In the genomic region with DNA sequence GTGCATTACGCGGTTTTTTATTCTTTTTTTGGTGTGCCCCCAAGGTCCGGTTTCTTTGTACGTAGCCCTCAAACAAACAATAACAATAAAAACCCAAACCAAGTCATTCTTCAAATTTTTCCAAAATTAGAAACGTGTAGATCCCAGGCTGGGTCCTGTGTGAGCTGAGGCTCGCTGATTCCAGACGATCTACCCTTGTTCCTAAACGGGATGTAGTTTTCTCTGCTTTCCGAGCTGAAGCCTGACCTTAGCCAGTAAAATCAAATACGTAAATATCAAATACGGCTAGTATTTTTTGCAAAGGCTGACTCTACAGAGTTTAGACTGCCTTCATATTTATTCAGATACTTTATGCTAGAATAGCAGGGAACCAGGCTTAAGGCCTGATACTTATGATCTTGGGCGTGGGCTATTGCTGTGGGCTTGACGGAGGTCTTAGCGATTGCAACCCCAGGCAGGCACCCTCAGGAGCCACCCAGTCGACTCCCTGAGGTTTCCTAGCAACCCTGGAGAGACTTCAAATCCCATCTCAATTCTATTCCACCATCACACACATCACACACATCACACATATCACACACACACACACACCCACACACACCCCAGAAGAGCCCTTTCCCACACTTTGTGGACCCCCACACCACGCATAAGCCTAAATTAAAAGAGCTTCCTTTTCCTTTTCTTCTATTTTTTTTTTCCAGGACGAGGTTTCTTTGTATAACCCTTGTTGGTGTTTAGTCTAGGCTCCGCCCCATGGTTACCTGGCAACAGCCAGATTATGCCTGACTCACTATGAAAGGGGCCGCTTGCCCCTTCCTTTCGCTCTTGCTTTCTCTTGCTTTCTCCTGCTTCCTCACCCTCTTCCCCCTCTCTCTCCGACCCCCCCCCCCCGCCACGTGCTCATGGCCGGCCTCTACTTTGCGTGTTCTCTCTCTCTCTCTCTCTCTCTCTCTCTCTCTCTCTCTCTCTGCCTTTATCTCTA, we compare ENCODE assay signal across 8 mouse cellular contexts. TPM values are rescaled to one million over a fixed set of nuclear protein-coding genes. Genes with fewer than 3 reads are reported as not detected.
A peak's percentile ranks its signal among the peaks of the same experiment; 100 is the strongest.
DNase-seq lines count a peak whose midpoint lies in the region; ATAC-seq and TF ChIP-seq lines count a peak whose summit lies in the region.

No protein-coding gene starts in this region.

- H3K9ac ChIP-seq in forebrain, embryonic 15.5 days (replicated peaks) = peak overlapping the region; percentile 47
- peak overlapping the region; percentile 20 for H3K9ac ChIP-seq in lung, postnatal 0 days (replicated peaks; ENCODE audit: low read depth)

- peaks cover 4% of the 10 kb centered on the region for H3K27me3 ChIP-seq in G1E (ENCODE audit: insufficient read depth, low read length)
- H3K27me3 ChIP-seq in forebrain, embryonic 15.5 days = no peaks in the 10 kb centered on the region
- H3K27me3 ChIP-seq in lung, postnatal 0 days (replicated peaks; ENCODE audit: insufficient read depth, low read length) = no peaks in the 10 kb centered on the region

- WGBS in forebrain, embryonic 15.5 days = 3% methylated on average over 23 of the region's 25 CpGs
- WGBS in lung, postnatal 0 days = 7% methylated on average over 21 of the region's 25 CpGs

- no peak for TF ChIP-seq CTCF in G1E (IDR thresholded peaks at IDR 0.05; ENCODE audit: low read depth, low read length)
- no peak for TF ChIP-seq CTCF in lung, postnatal 0 days (IDR thresholded peaks at IDR 0.05)

- peak overlapping the region; percentile 98 for H3K27ac ChIP-seq in forebrain, embryonic 15.5 days (replicated peaks)
- H3K27ac ChIP-seq in lung, postnatal 0 days (ENCODE audit: low read length) = peak overlapping the region; percentile 99

- no peaks in the 10 kb centered on the region for H3K9me3 ChIP-seq in G1E (replicated peaks)
- no peaks in the 10 kb centered on the region for H3K9me3 ChIP-seq in forebrain, embryonic 15.5 days
- no peaks in the 10 kb centered on the region for H3K9me3 ChIP-seq in lung, postnatal 0 days (ENCODE audit: low read length)

- peak overlapping the region; percentile 49 for H3K4me2 ChIP-seq in forebrain, embryonic 15.5 days (replicated peaks)
- H3K4me2 ChIP-seq in lung, postnatal 0 days (replicated peaks; ENCODE audit: low read depth, low read length) = peak overlapping the region; percentile 44

- H3K4me1 ChIP-seq in G1E (ENCODE audit: insufficient read depth, low read depth, low read length) = peaks cover 43% of the 10 kb centered on the region
- H3K4me1 ChIP-seq in forebrain, embryonic 15.5 days = peaks cover 49% of the 10 kb centered on the region
- peaks cover 17% of the 10 kb centered on the region; the same call in 1 of the 2 replicates for H3K4me1 ChIP-seq in lung, postnatal 0 days (ENCODE audit: insufficient read depth, low read depth, low read length)

- peaks cover 3% of the 10 kb centered on the region for H3K36me3 ChIP-seq in G1E (replicated peaks)
- H3K36me3 ChIP-seq in forebrain, embryonic 15.5 days = no peaks in the 10 kb centered on the region
- H3K36me3 ChIP-seq in lung, postnatal 0 days (ENCODE audit: insufficient read depth, low read length) = no peaks in the 10 kb centered on the region

- DNase-seq in G1E (ENCODE audit: low spot score) = no peak
- peak; percentile 87 for DNase-seq in c-Kit-positive CD71-positive TER-119-negative erythroid progenitor cells, embryonic 14.5 days (ENCODE audit: low read depth)
- DNase-seq in layer of hippocampus, adult 8-10 months (ENCODE audit: low spot score in 2 of 2) = peak; percentile 70 to 78
- peak; percentile 97 for DNase-seq in lung, postnatal 0 days (ENCODE audit: low spot score)
- DNase-seq in retina, adult 2 months (ENCODE audit: low read depth, low spot score) = peak; percentile 70
- peak; percentile 79 to 88 for DNase-seq in thymus, postnatal 36 days

- peak overlapping the region; percentile 69 for H3K4me3 ChIP-seq in G1E (ENCODE audit: low read depth, low read length)
- H3K4me3 ChIP-seq in forebrain, embryonic 15.5 days = peak overlapping the region; percentile 36
- peak overlapping the region; percentile 14; the same call in 1 of the 2 replicates for H3K4me3 ChIP-seq in lung, postnatal 0 days (ENCODE audit: low read depth, low read length)

- no peak; the same call in 1 of the 2 replicates for TF ChIP-seq EP300 in lung, postnatal 0 days (IDR thresholded peaks at IDR 0.05)

- ATAC-seq in G1E (ENCODE audit: extremely low read depth, insufficient number of reproducible peaks, low FRiP score, poor library complexity, severe bottlenecking) = no peak
- peak; percentile 75 for ATAC-seq in forebrain, embryonic 15.5 days (replicated peaks)
- ATAC-seq in hematopoietic stem cell, adult 5-6 weeks (replicated peaks in 1 of 2; ENCODE audit: insufficient read depth in 1 of 2, low FRiP score in 2 of 2, low TSS enrichment in 1 of 2, low read depth in 1 of 2, poor library complexity in 2 of 2, severe bottlenecking in 2 of 2) = peak; percentile 30 to 46
- ATAC-seq in lung, postnatal 0 days = peak; percentile 9

RNA-seq across cellular contexts. Expression of gene Ubc, which starts 3.9 kb away (rescaled TPM):
- total RNA-seq in G1E (2014; fragmentation: Nextera tagmentation) (477 and 495 TPM in 2 replicates), G1E (2017) (212 and 267 TPM in 2 replicates)
- 28.0 and 92.4 TPM in 2 replicates for polyA plus RNA-seq in G1E (2012)
- polyA plus RNA-seq in forebrain, embryonic 15.5 days (2015; fragmentation: Nextera tagmentation; extraction: Ambion mirVana) = 1,235 and 1,278 TPM in 2 replicates
- total RNA-seq in hematopoietic stem cell, adult 5-6 weeks (2017) = 339 and 386 TPM in 2 replicates
- total RNA-seq in layer of hippocampus, adult 8-10 months (2022) = 100 to 1,000 TPM; 769 to 857 (median 823) TPM
- 751 and 865 TPM in 2 replicates for polyA plus RNA-seq in lung, postnatal 0 days (2015; fragmentation: Nextera tagmentation; extraction: Ambion mirVana)

RNA-seq across cellular contexts. Expression of gene Gm10382, which starts 4.8 kb away (rescaled TPM):
- total RNA-seq in G1E (2014; fragmentation: Nextera tagmentation) (not detected in 2 replicates), G1E (2017) (not detected in 2 replicates)
- 0.22 and 0.45 TPM in 2 replicates for polyA plus RNA-seq in G1E (2012)
- polyA plus RNA-seq in forebrain, embryonic 15.5 days (2015; fragmentation: Nextera tagmentation; extraction: Ambion mirVana) = 0.55 TPM in 2 replicates
- total RNA-seq in hematopoietic stem cell, adult 5-6 weeks (2017) = 0.63 and 1.6 TPM in 2 replicates
- total RNA-seq in layer of hippocampus, adult 8-10 months (2022) = under 1 TPM in 2 of 4 experiments, not detected in 2; 0.27 to 0.72 TPM
- 0.63 and 0.77 TPM in 2 replicates for polyA plus RNA-seq in lung, postnatal 0 days (2015; fragmentation: Nextera tagmentation; extraction: Ambion mirVana)

RNA-seq across cellular contexts. Expression of gene Dhx37, which starts 40.0 kb away (rescaled TPM):
- 29.0 and 30.3 TPM in 2 replicates for total RNA-seq in G1E (2014; fragmentation: Nextera tagmentation)
- total RNA-seq in G1E (2017) = 32.2 and 36.5 TPM in 2 replicates
- 112 and 117 TPM in 2 replicates for polyA plus RNA-seq in G1E (2012)
- polyA plus RNA-seq in forebrain, embryonic 15.5 days (2015; fragmentation: Nextera tagmentation; extraction: Ambion mirVana) = 11.3 and 13.4 TPM in 2 replicates
- 65.8 and 87.1 TPM in 2 replicates for total RNA-seq in hematopoietic stem cell, adult 5-6 weeks (2017)
- 10 to 100 TPM; 13.2 to 13.5 (median 13.4) TPM for total RNA-seq in layer of hippocampus, adult 8-10 months (2022)
- polyA plus RNA-seq in lung, postnatal 0 days (2015; fragmentation: Nextera tagmentation; extraction: Ambion mirVana) = 4.3 and 5.9 TPM in 2 replicates

RNA-seq across cellular contexts. Expression of gene Bri3bp, which starts 47.5 kb away (rescaled TPM):
- total RNA-seq in G1E (2014; fragmentation: Nextera tagmentation) (76.6 and 83.4 TPM in 2 replicates), G1E (2017) (13.5 and 14.6 TPM in 2 replicates)
- polyA plus RNA-seq in G1E (2012) = 50.1 and 51.7 TPM in 2 replicates
- 35.9 and 38.0 TPM in 2 replicates for polyA plus RNA-seq in forebrain, embryonic 15.5 days (2015; fragmentation: Nextera tagmentation; extraction: Ambion mirVana)
- total RNA-seq in hematopoietic stem cell, adult 5-6 weeks (2017) = 23.0 and 25.6 TPM in 2 replicates
- total RNA-seq in layer of hippocampus, adult 8-10 months (2022) = 100 to 1,000 TPM in 2 of 4 experiments, 10 to 100 TPM in 2; 89.5 to 105 (median 95.6) TPM
- polyA plus RNA-seq in lung, postnatal 0 days (2015; fragmentation: Nextera tagmentation; extraction: Ambion mirVana) = 12.8 and 13.3 TPM in 2 replicates

RNA-seq across cellular contexts. Expression of gene Scarb1, which starts 53.0 kb away (rescaled TPM):
- total RNA-seq in G1E (2014; fragmentation: Nextera tagmentation) (68.3 and 87.9 TPM in 2 replicates), G1E (2017) (38.0 and 42.9 TPM in 2 replicates)
- 37.4 and 43.7 TPM in 2 replicates for polyA plus RNA-seq in G1E (2012)
- polyA plus RNA-seq in forebrain, embryonic 15.5 days (2015; fragmentation: Nextera tagmentation; extraction: Ambion mirVana) = 27.7 and 28.5 TPM in 2 replicates
- 35.7 and 45.6 TPM in 2 replicates for total RNA-seq in hematopoietic stem cell, adult 5-6 weeks (2017)
- total RNA-seq in layer of hippocampus, adult 8-10 months (2022) = 10 to 100 TPM; 27.9 to 38.7 (median 34.3) TPM
- polyA plus RNA-seq in lung, postnatal 0 days (2015; fragmentation: Nextera tagmentation; extraction: Ambion mirVana) = 54.9 and 64.9 TPM in 2 replicates

Comparison
In these comparisons a context has a peak if more than half of its experiments do, and no peak if none do; other contexts are left out.
1. H3K4me3 ChIP-seq: peak in every context shown above with its lines; median percentile 69 in G1E; 36 in forebrain, embryonic 15.5 days; 14 in lung, postnatal 0 days.